Mouse (Mus musculus) left cerebral cortex, adult 11 months (tissue): ENCODE measurements at regions not wholly inside any gene's neighbourhood (a gene's known extent, or its start where the extent isn't known, plus 50 kb on each side); places are given as distances from the start of the nearest gene placed in this dataset.
"Not testable (repeated sequence)": the region's sequence is repeated elsewhere in the genome, so short reads cannot be mapped to it uniquely, and the experiment has no call there.

Experiments
- DNase-seq: peaks from one replicate; pipeline ENCODE4 v3.0.0; 2022; ENCODE audit warnings: low spot score

DNA sequence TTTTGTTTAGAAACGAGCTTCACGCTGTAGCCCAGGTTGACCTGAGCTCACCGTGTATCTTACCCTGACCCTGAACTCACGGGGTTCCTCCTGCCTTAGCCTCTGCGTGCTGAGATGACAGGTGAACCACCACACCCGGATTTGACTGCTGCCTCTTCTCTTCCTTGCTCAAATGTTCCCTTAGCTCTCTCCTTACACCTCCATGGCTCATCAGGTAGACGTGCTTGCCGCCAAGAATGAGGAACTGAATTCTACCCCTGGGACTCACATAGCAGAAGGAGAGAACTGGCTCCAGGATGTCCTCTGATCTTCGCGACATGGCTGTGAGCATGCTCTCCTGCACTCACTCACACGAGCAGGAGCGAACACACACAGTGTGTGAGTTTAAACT, 55.3 kb upstream of the Jarid2 start:
- DNase-seq = no peak

GRCm38 (mm10) chr13:44674926-44675650, 54.2 kb upstream of the Jarid2 start:
- no peak for DNase-seq

DNA sequence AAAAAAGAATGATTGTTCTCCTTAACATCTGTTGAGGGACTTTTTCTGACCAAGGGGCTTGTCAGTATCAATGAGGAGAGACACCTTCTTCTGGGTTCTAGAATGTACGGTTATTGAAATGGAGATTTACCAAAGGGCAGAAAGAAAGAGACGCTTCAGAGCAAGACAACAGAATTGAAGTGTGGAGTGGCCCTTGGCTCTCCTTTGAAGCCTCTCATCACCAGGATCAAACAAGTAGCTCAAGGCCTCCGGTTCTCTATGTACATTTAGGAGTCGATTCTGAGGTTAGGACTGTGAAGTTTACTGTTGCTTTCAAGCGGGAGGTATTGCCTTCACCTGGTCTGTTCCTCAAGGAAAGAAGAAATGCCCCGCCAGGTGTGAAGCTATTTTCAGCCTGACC, 53.2 kb upstream of the Jarid2 start:
- DNase-seq = no peak

GRCm38 (mm10) chr13:44678121-44678520, 51.2 kb upstream of the Jarid2 start:
- DNase-seq = no peak

DNA sequence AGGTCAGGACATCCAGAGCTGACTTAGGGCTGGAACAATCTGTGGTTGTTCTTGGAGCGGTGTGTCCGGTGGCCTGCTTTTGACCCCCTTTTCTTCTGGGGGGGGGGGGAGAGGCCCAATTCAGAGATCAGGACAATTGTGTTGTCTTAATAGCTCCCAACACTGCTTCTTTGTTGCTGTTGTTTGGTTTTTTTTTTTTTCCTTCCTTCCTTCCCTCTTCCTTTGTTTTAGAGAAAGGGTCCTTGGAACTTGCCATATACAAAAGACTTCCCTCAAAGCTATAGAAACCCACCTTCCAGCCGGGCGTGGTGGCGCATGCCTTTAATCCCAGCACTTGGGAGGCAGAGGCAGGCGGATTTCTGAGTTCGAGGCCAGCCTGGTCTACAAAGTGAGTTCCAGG, 49.8 kb upstream of the Jarid2 start:
- DNase-seq = not testable (repeated sequence)
